Mouse (Mus musculus): Measurements from ENCODE around the gene Zkscan16. TPM values are rescaled to one million over a fixed set of nuclear protein-coding genes. Genes with fewer than 3 reads are reported as not detected.

The Zkscan16 gene
- polyA plus RNA-seq, 1 experiment = not detected

DNA sequence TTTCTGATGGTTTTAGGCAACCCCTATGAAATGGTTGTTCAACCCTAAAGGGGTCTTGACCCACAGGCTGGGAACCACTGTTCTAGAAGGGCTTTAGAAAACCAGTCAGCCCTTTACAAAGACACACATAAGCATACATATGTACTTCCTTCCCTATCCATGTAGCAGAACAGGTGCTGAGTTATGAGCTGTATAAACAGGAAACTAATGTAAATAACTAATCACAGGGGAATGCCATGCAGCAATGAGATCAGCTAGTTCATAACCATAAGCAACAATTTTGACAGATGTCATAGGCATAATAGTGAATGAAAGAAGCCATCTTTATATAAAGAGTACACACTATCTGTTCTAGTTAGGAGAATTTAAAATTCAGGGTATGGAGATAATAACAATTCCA is 1.8 kb upstream of the Zkscan16 start:
- no peak for TF ChIP-seq CTCF (IDR thresholded peaks at IDR 0.05; ENCODE audit: extremely low read depth, insufficient read length, insufficient replicate concordance, low read depth, low read length)
- TF ChIP-seq POLR2A (IDR thresholded peaks at IDR 0.05; ENCODE audit: low read depth, low read length) = no peak
- Histone ChIP-seq H3K27me3 (ENCODE audit: control insufficient read depth, insufficient read depth, low read length) (peaks cover 4% of the 10 kb centered on the region; the same call in 1 of the 2 replicates), H3K27ac (ENCODE audit: insufficient read depth, low read depth, low read length) (no peak overlapping the region), H3K36me3 (ENCODE audit: control insufficient read depth, insufficient read depth, low read length) (no peaks in the 10 kb centered on the region), H3K4me3 (ENCODE audit: low read depth, low read length) (no peak overlapping the region), H3K4me1 (ENCODE audit: control insufficient read depth, insufficient read depth, insufficient read length, low read length) (peaks cover 3% of the 10 kb centered on the region)

GRCm38 (mm10) chr4:58942942-58943341 is 486 bp upstream of the Zkscan16 start:
- no peaks in the 10 kb centered on the region for H3K36me3 ChIP-seq (ENCODE audit: control insufficient read depth, insufficient read depth, low read length)
- WGBS = 81% methylated on average over 4 of the region's 4 CpGs
- H3K27ac ChIP-seq (ENCODE audit: insufficient read depth, low read depth, low read length) = no peak overlapping the region
- peaks cover 3% of the 10 kb centered on the region for H3K4me1 ChIP-seq (ENCODE audit: control insufficient read depth, insufficient read depth, insufficient read length, low read length)
- no peak overlapping the region for H3K4me3 ChIP-seq (ENCODE audit: low read depth, low read length)
- TF ChIP-seq POLR2A (IDR thresholded peaks at IDR 0.05; ENCODE audit: low read depth, low read length) (no peak), CTCF (IDR thresholded peaks at IDR 0.05; ENCODE audit: extremely low read depth, insufficient read length, insufficient replicate concordance, low read depth, low read length) (no peak)
- peaks cover 4% of the 10 kb centered on the region; the same call in 1 of the 2 replicates for H3K27me3 ChIP-seq (ENCODE audit: control insufficient read depth, insufficient read depth, low read length)

DNA sequence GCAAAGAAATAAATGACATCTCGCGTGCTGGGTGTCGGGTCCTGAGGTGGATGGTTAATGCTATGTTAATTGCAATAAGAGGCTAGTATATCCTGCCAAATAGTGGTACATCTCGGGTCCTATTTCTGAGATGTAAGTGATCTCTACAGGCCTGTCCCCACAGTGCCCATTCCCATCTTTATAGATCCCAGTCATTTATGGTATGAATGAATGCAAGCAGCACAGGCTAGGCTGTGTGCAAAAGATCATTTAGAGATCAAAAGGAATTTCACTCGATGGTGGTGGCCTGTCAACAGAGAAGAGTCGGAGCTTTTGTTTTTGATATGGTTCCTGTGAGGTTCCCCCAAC is 752 bp downstream of the Zkscan16 start:
- 14% methylated on average over 6 of the region's 6 CpGs for WGBS
- H3K36me3 ChIP-seq (ENCODE audit: control insufficient read depth, insufficient read depth, low read length) = no peaks in the 10 kb centered on the region
- TF ChIP-seq POLR2A (IDR thresholded peaks at IDR 0.05; ENCODE audit: low read depth, low read length) (no peak), CTCF (IDR thresholded peaks at IDR 0.05; ENCODE audit: extremely low read depth, insufficient read length, insufficient replicate concordance, low read depth, low read length) (no peak)
- H3K27ac ChIP-seq (ENCODE audit: insufficient read depth, low read depth, low read length) = no peak overlapping the region
- peaks cover 3% of the 10 kb centered on the region for H3K4me1 ChIP-seq (ENCODE audit: control insufficient read depth, insufficient read depth, insufficient read length, low read length)
- H3K4me3 ChIP-seq (ENCODE audit: low read depth, low read length) = 0 out of 2 replicates have a peak overlapping the region, but pooled peaks have one; percentile 68
- H3K27me3 ChIP-seq (ENCODE audit: control insufficient read depth, insufficient read depth, low read length) = peaks cover 4% of the 10 kb centered on the region; the same call in 1 of the 2 replicates

DNA sequence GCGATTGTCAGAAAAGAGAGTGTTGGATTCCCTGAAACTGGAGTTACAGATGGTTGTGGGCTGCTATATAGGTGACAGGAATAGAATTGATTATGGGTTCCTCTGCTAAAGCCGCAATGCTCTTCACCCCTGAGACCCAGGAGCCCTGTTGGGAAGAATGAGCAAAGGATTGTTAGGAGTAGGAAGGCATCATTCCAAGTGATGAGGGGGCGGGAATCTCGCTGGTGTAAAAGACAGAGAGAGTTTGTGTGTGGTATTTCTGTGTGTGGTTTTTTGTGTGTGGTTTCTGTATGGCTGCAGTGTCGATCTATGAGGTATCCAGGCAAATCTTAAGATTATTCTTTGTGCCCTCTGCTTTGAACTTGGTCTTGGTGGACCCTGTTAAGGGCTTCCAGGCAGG is 1.3 kb downstream of the Zkscan16 start:
- Histone ChIP-seq H3K36me3 (ENCODE audit: control insufficient read depth, insufficient read depth, low read length) (no peaks in the 10 kb centered on the region), H3K27ac (ENCODE audit: insufficient read depth, low read depth, low read length) (no peak overlapping the region), H3K4me3 (ENCODE audit: low read depth, low read length) (no peak overlapping the region), H3K27me3 (ENCODE audit: control insufficient read depth, insufficient read depth, low read length) (peaks cover 4% of the 10 kb centered on the region; the same call in 1 of the 2 replicates), H3K4me1 (ENCODE audit: control insufficient read depth, insufficient read depth, insufficient read length, low read length) (peaks cover 3% of the 10 kb centered on the region)
- TF ChIP-seq CTCF (IDR thresholded peaks at IDR 0.05; ENCODE audit: extremely low read depth, insufficient read length, insufficient replicate concordance, low read depth, low read length) = no peak
- TF ChIP-seq POLR2A (IDR thresholded peaks at IDR 0.05; ENCODE audit: low read depth, low read length) = no peak
- 65% methylated on average over 5 of the region's 5 CpGs for WGBS

GRCm38 (mm10) chr4:58948391-58948790 is 5.0 kb downstream of the Zkscan16 start:
- H3K27me3 ChIP-seq (ENCODE audit: control insufficient read depth, insufficient read depth, low read length) = no peaks in the 10 kb centered on the region; the same call in 1 of the 2 replicates
- H3K4me3 ChIP-seq (ENCODE audit: low read depth, low read length) = no peak overlapping the region
- no peak overlapping the region for H3K27ac ChIP-seq (ENCODE audit: insufficient read depth, low read depth, low read length)
- no peak for TF ChIP-seq POLR2A (IDR thresholded peaks at IDR 0.05; ENCODE audit: low read depth, low read length)
- TF ChIP-seq CTCF (IDR thresholded peaks at IDR 0.05; ENCODE audit: extremely low read depth, insufficient read length, insufficient replicate concordance, low read depth, low read length) = no peak
- no peaks in the 10 kb centered on the region for H3K36me3 ChIP-seq (ENCODE audit: control insufficient read depth, insufficient read depth, low read length)
- H3K4me1 ChIP-seq (ENCODE audit: control insufficient read depth, insufficient read depth, insufficient read length, low read length) = peaks cover 3% of the 10 kb centered on the region; the same call in 1 of the 2 replicates
- WGBS = 81% methylated on average over 4 of the region's 4 CpGs

DNA sequence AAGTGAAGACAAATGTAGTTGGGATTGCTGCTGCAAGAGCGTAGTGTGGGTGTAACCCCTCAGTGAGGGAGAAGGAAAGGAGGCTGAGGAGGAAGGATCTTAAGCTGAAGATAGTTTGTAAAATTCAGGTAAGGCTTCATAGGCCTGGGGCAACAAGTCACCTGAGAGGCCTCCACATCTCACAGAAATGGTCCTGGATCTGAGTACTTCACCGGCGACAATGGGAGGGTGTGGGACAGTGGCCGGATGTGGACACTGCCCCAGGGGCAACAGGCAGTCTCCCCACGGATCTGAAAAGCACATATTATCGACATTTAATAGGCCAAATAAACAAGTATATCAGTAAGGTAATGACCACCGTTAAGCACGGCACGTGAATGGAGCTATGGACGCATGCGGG is 9.2 kb downstream of the Zkscan16 start:
- WGBS = 89% methylated on average over 11 of the region's 11 CpGs
- TF ChIP-seq POLR2A (IDR thresholded peaks at IDR 0.05; ENCODE audit: low read depth, low read length) (no peak), CTCF (IDR thresholded peaks at IDR 0.05; ENCODE audit: extremely low read depth, insufficient read length, insufficient replicate concordance, low read depth, low read length) (peak; percentile 10; the same call in 1 of the 2 replicates)
- no peak overlapping the region for H3K4me3 ChIP-seq (ENCODE audit: low read depth, low read length)
- no peak overlapping the region for H3K27ac ChIP-seq (ENCODE audit: insufficient read depth, low read depth, low read length)
- H3K36me3 ChIP-seq (ENCODE audit: control insufficient read depth, insufficient read depth, low read length) = no peaks in the 10 kb centered on the region
- H3K4me1 ChIP-seq (ENCODE audit: control insufficient read depth, insufficient read depth, insufficient read length, low read length) = no peaks in the 10 kb centered on the region
- H3K27me3 ChIP-seq (ENCODE audit: control insufficient read depth, insufficient read depth, low read length) = no peaks in the 10 kb centered on the region

DNA sequence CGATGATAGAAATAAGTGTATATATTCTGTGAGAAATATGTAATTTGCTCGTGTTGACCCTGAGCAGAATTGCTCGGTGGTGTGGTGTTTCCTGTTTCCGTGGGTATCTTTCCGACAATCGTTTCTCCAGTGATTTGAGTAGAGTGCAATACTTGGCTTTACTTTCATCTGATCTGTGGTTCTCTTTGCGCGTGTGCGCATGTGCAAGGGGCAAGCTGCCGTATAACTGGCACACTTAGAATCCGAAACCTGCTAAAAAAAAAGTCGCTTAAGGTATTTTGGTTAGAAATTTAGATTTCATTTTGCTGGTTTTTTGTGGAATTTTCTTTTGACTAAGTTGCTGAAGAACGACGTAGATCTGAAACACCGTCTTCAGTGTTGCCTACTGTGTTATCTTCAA is 18.3 kb downstream of the Zkscan16 start:
- WGBS = 91% methylated on average over 15 of the region's 15 CpGs
- TF ChIP-seq POLR2A (IDR thresholded peaks at IDR 0.05; ENCODE audit: low read depth, low read length) = no peak
- TF ChIP-seq CTCF (IDR thresholded peaks at IDR 0.05; ENCODE audit: extremely low read depth, insufficient read length, insufficient replicate concordance, low read depth, low read length) = no peak

More for the DNA sequence above, 18.3 kb downstream of the Zkscan16 start:
- Histone ChIP-seq H3K4me3 (ENCODE audit: low read depth, low read length) (no peak overlapping the region), H3K4me1 (ENCODE audit: control insufficient read depth, insufficient read depth, insufficient read length, low read length) (peaks cover 5% of the 10 kb centered on the region; the same call in 1 of the 2 replicates), H3K36me3 (ENCODE audit: control insufficient read depth, insufficient read depth, low read length) (peaks cover 2% of the 10 kb centered on the region; the same call in 1 of the 2 replicates), H3K27me3 (ENCODE audit: control insufficient read depth, insufficient read depth, low read length) (no peaks in the 10 kb centered on the region), H3K27ac (ENCODE audit: insufficient read depth, low read depth, low read length) (no peak overlapping the region)

Measured in small intestine, adult 2 months (tissue).